Mouse (Mus musculus) heart, embryonic 16.5 days (tissue): ENCODE data around the gene Nop9. TPM values are rescaled to one million over a fixed set of nuclear protein-coding genes. Genes with fewer than 3 reads are reported as not detected.

Experiments used
- ATAC-seq: fragments of 200-750 bp; cut with Nextera tagmentation; replicated peaks from 2 replicates; pipeline ENCODE4 v1.8.0; 2017; ENCODE audit warnings: moderate number of reproducible peaks; ENCODE audit not compliant: insufficient read depth, low FRiP score; ENCODE audit errors: extremely low read depth
- H3K27ac ChIP-seq: fragments of 300-500 bp; sonication (generic); 2 replicates; pipeline ENCODE4 v1.5.1; 2014; ENCODE audit warnings: mild to moderate bottlenecking, low read length, control low read depth, moderate library complexity
- H3K27me3 ChIP-seq: fragments of 300-500 bp; sonication (generic); 2 replicates; pipeline ENCODE4 v1.6.1; 2014; ENCODE audit warnings: low read length, mixed read lengths; ENCODE audit not compliant: control insufficient read depth, insufficient read depth
- H3K36me3 ChIP-seq: fragments of 300-500 bp; sonication (generic); 2 replicates; pipeline ENCODE4 v1.6.1; 2014; ENCODE audit not compliant: control insufficient read depth, insufficient read depth
- H3K4me1 ChIP-seq: fragments of 300-500 bp; sonication (generic); 2 replicates; pipeline ENCODE4 v1.6.1; 2014; ENCODE audit warnings: low read length, mixed read lengths; ENCODE audit not compliant: control insufficient read depth, insufficient read depth
- H3K4me2 ChIP-seq: fragments of 300-500 bp; sonication (generic); 2 replicates; pipeline ENCODE4 v1.6.1; 2014; ENCODE audit warnings: low read depth, mild to moderate bottlenecking, control low read depth, low read length
- H3K4me3 ChIP-seq: fragments of 300-500 bp; sonication (generic); 2 replicates; pipeline ENCODE4 v1.5.1; 2014; ENCODE audit warnings: mild to moderate bottlenecking, control low read depth, low read length
- H3K9ac ChIP-seq: fragments of 300-500 bp; sonication (generic); 2 replicates; pipeline ENCODE4 v1.6.1; 2014; ENCODE audit warnings: low read length, control low read depth
- H3K9me3 ChIP-seq: fragments of 300-500 bp; sonication (generic); replicated peaks from 2 replicates; pipeline ENCODE4 v1.6.1; 2016; ENCODE audit warnings: low read length; ENCODE audit not compliant: control insufficient read depth
- WGBS: fragments of 180-500 bp; shearing (Covaris S2); extraction: QIAGEN DNeasy Blood & Tissue Kit; methylation state at CpG from one replicate; pipeline ENCODE4 v1.1.7; 2014; 5-methylcytosine and 5-hydroxymethylcytosine counted together
- polyA plus RNA-seq: library from polyadenylated mRNA; unstranded; fragments of >200 nt; fragmentation: Nextera tagmentation; extraction: Ambion mirVana; gene quantifications from 2 replicates; pipeline ENCODE4 v1.2.1, GENCODE M21; 2015

Nop9 gene
- polyA plus RNA-seq, 1 experiment from 2014 or later = 22.7 TPM

- Histone ChIP-seq H3K9ac (no peak overlapping the region), H3K4me3 (no peak overlapping the region), H3K27me3 (peaks cover 44% of the 10 kb centered on the region), H3K36me3 (no peaks in the 10 kb centered on the region), H3K9me3 (no peaks in the 10 kb centered on the region), H3K4me1 (peaks cover 16% of the 10 kb centered on the region), H3K4me2 (no peak overlapping the region), H3K27ac (no peak overlapping the region)
- 35% methylated on average over 6 of the region's 6 CpGs for WGBS
- ATAC-seq = no peak
Observed at GRCm38 (mm10) chr14:55785195-55785594, 39.7 kb downstream of the Nop9 start.

GRCm38 (mm10) chr14:55787731-55788130 is 42.2 kb downstream of the Nop9 start:
- no peaks in the 10 kb centered on the region for H3K9me3 ChIP-seq
- peak overlapping the region; percentile 60; the same call in 1 of the 2 replicates for H3K9ac ChIP-seq
- H3K4me1 ChIP-seq = 0 out of 2 replicates have a peak, but pooled peaks cover 4% of the 10 kb centered on the region
- H3K36me3 ChIP-seq = no peaks in the 10 kb centered on the region
- no peak for ATAC-seq
- H3K4me2 ChIP-seq = peak overlapping the region; percentile 77
- H3K4me3 ChIP-seq = peak overlapping the region; percentile 57
- 28% methylated on average over 11 of the region's 11 CpGs for WGBS
- peaks cover 31% of the 10 kb centered on the region for H3K27me3 ChIP-seq
- no peak overlapping the region for H3K27ac ChIP-seq

GRCm38 (mm10) chr14:55788256-55789050 is 43.0 kb downstream of the Nop9 start, which contains the start of gene Ripk3:
Gene Ripk3 (minus strand): TSS chr14:55788865.
- peaks cover 28% of the 10 kb centered on the region for H3K27me3 ChIP-seq

GRCm38 (mm10) chr14:55793461-55793860 is 48.0 kb downstream of the Nop9 start:
- H3K4me3 ChIP-seq = no peak overlapping the region
- WGBS = 61% methylated on average over 2 of the region's 2 CpGs
- H3K36me3 ChIP-seq = no peaks in the 10 kb centered on the region
- no peak overlapping the region for H3K27ac ChIP-seq
- H3K4me1 ChIP-seq = no peaks in the 10 kb centered on the region
- no peak overlapping the region for H3K4me2 ChIP-seq
- 0 out of 2 replicates have a peak, but pooled peaks cover 3% of the 10 kb centered on the region for H3K27me3 ChIP-seq
- no peak for ATAC-seq
- H3K9me3 ChIP-seq = no peaks in the 10 kb centered on the region
- H3K9ac ChIP-seq = no peak overlapping the region

More at GRCm38 (mm10) chr14:55788256-55789050, 43.0 kb downstream of the Nop9 start, which contains the start of gene Ripk3:
- Histone ChIP-seq H3K9ac (peak within 1 kb of the TSS; percentile 60), H3K36me3 (no peaks in the 10 kb centered on the region), H3K4me1 (0 out of 2 replicates have a peak, but pooled peaks cover 4% of the 10 kb centered on the region), H3K9me3 (no peaks in the 10 kb centered on the region), H3K4me2 (peak within 1 kb of the TSS; percentile 77), H3K4me3 (peak within 1 kb of the TSS; percentile 57), H3K27ac (no peak within 1 kb of the TSS)
- 4% methylated on average over 40 of the region's 40 CpGs for WGBS
- peak; percentile 34; the same call in 1 of the 2 replicates for ATAC-seq

- Histone ChIP-seq H3K9ac (no peak overlapping the region), H3K4me3 (no peak overlapping the region), H3K4me2 (no peak overlapping the region), H3K36me3 (no peaks in the 10 kb centered on the region), H3K9me3 (no peaks in the 10 kb centered on the region), H3K27ac (no peak overlapping the region), H3K27me3 (0 out of 2 replicates have a peak, but pooled peaks cover 3% of the 10 kb centered on the region), H3K4me1 (no peaks in the 10 kb centered on the region)
- no peak for ATAC-seq
- WGBS = 59% methylated on average over 2 of the region's 2 CpGs
Observed at GRCm38 (mm10) chr14:55793946-55794345, 48.5 kb downstream of the Nop9 start.

- H3K4me3 ChIP-seq = no peak overlapping the region
- no peaks in the 10 kb centered on the region for H3K36me3 ChIP-seq
- peak overlapping the region; percentile 23 for H3K27ac ChIP-seq
- ATAC-seq = 0 out of 2 replicates have a peak, but pooled peaks have one; percentile 45
- no peaks in the 10 kb centered on the region for H3K4me1 ChIP-seq
- WGBS = 68% methylated on average over 15 of the region's 15 CpGs
- H3K9ac ChIP-seq = no peak overlapping the region
- no peak overlapping the region for H3K4me2 ChIP-seq
- no peaks in the 10 kb centered on the region for H3K27me3 ChIP-seq
- no peaks in the 10 kb centered on the region for H3K9me3 ChIP-seq
Observed at GRCm38 (mm10) chr14:55795380-55796163, 50.1 kb downstream of the Nop9 start.

Other genes with a start within 250 kb of the Nop9 start
- 0.21 and 0.24 TPM in 2 replicates for gene Cpne6, start 235.2 kb upstream of the Nop9 start, polyA plus RNA-seq
- 0.05 TPM in 1 of 2 replicates, not detected in the other for gene Nrl, start 220.7 kb upstream of the Nop9 start, polyA plus RNA-seq
- 36.8 and 42.8 TPM in 2 replicates for gene Pck2, start 205.4 kb upstream of the Nop9 start, polyA plus RNA-seq
- gene Dcaf11, start 185.7 kb upstream of the Nop9 start, polyA plus RNA-seq = 75.1 and 75.5 TPM in 2 replicates
- 1.2 and 1.5 TPM in 2 replicates for gene A730061H03Rik, start 185.3 kb upstream of the Nop9 start, polyA plus RNA-seq
- 79.4 and 85.6 TPM in 2 replicates for gene Fitm1, start 170.1 kb upstream of the Nop9 start, polyA plus RNA-seq
- gene Psme1, start 167.6 kb upstream of the Nop9 start, polyA plus RNA-seq = 223 and 227 TPM in 2 replicates
- 24.0 and 26.5 TPM in 2 replicates for gene Emc9, start 160.4 kb upstream of the Nop9 start, polyA plus RNA-seq
- 207 TPM in 2 replicates for gene Psme2, start 154.6 kb upstream of the Nop9 start, polyA plus RNA-seq
- 15.7 and 18.6 TPM in 2 replicates for gene Rnf31, start 154.0 kb upstream of the Nop9 start, polyA plus RNA-seq
- gene Irf9, start 142.1 kb upstream of the Nop9 start, polyA plus RNA-seq = 11.5 and 15.3 TPM in 2 replicates
- gene Rec8, start 127.7 kb upstream of the Nop9 start, polyA plus RNA-seq = 4.8 and 7.3 TPM in 2 replicates
- 64.8 and 70.8 TPM in 2 replicates for gene Ipo4, start 109.7 kb upstream of the Nop9 start, polyA plus RNA-seq
- gene Gm49378, start 107.8 kb upstream of the Nop9 start, polyA plus RNA-seq = 0.59 and 0.61 TPM in 2 replicates
- 90.8 and 99.0 TPM in 2 replicates for gene Tm9sf1, start 101.9 kb upstream of the Nop9 start, polyA plus RNA-seq
- 0.22 and 0.45 TPM in 2 replicates for gene Tssk4, start 95.5 kb upstream of the Nop9 start, polyA plus RNA-seq
- gene Mdp1, start 85.2 kb upstream of the Nop9 start, polyA plus RNA-seq = 93.7 and 96.5 TPM in 2 replicates
- gene Gmpr2, start 73.8 kb upstream of the Nop9 start, polyA plus RNA-seq = 43.0 and 43.9 TPM in 2 replicates
- 444 and 466 TPM in 2 replicates for gene Nedd8, start 73.6 kb upstream of the Nop9 start, polyA plus RNA-seq
- gene Tinf2, start 63.9 kb upstream of the Nop9 start, polyA plus RNA-seq = 27.5 and 30.0 TPM in 2 replicates
- 0.45 and 0.57 TPM in 2 replicates for gene Tgm1, start 31.8 kb upstream of the Nop9 start, polyA plus RNA-seq
- 22.0 and 25.6 TPM in 2 replicates for gene Rabggta, start 23.4 kb upstream of the Nop9 start, polyA plus RNA-seq
- gene Dhrs1, start within 50 bp of the Nop9 start, polyA plus RNA-seq = 71.1 and 76.3 TPM in 2 replicates
- 1.3 and 1.8 TPM in 2 replicates for gene Cideb, start 12.8 kb downstream of the Nop9 start, polyA plus RNA-seq
- 0.20 and 0.32 TPM in 2 replicates for gene Ltb4r2, start 15.7 kb downstream of the Nop9 start, polyA plus RNA-seq
- gene Ltb4r1, start 20.3 kb downstream of the Nop9 start, polyA plus RNA-seq = 0.59 and 0.66 TPM in 2 replicates
- 15.3 and 17.5 TPM in 2 replicates for gene Adcy4, start 38.4 kb downstream of the Nop9 start, polyA plus RNA-seq
- 17.8 and 20.8 TPM in 2 replicates for gene Ripk3, start 43.2 kb downstream of the Nop9 start, polyA plus RNA-seq
- gene Nfatc4, start 77.5 kb downstream of the Nop9 start, polyA plus RNA-seq = 9.7 and 14.4 TPM in 2 replicates
- 11.1 and 13.7 TPM in 2 replicates for gene Nynrin, start 108.3 kb downstream of the Nop9 start, polyA plus RNA-seq
- gene Cbln3, start 138.7 kb downstream of the Nop9 start, polyA plus RNA-seq = 0.59 and 0.69 TPM in 2 replicates
- 9.8 and 11.2 TPM in 2 replicates for gene Khnyn, start 139.3 kb downstream of the Nop9 start, polyA plus RNA-seq
- gene Sdr39u1, start 154.6 kb downstream of the Nop9 start, polyA plus RNA-seq = 59.6 and 59.9 TPM in 2 replicates
- 8.1 and 8.3 TPM in 2 replicates for gene Cma1, start 199.0 kb downstream of the Nop9 start, polyA plus RNA-seq
- not detected in 2 replicates for gene Cma2, start 205.3 kb downstream of the Nop9 start, polyA plus RNA-seq